Mouse (Mus musculus) embryonic facial prominence, embryonic 12.5 days (tissue): ENCODE results near the gene Oaz3. TPM values are rescaled to one million over a fixed set of nuclear protein-coding genes. Genes with fewer than 3 reads are reported as not detected.
A peak's percentile ranks its signal among the peaks of the same experiment; 100 is the strongest.

ENCODE experiments used
- ATAC-seq: fragments of 200-750 bp; cut with Nextera tagmentation; 2 replicates; pipeline ENCODE4 v1.8.0; 2017; ENCODE audit not compliant: insufficient number of reproducible peaks, insufficient read depth, low FRiP score, low TSS enrichment
- H3K27ac ChIP-seq: fragments of 300-500 bp; sonication (generic); 2 replicates; pipeline ENCODE4 v1.5.1; 2016; ENCODE audit warnings: mild to moderate bottlenecking
- H3K27me3 ChIP-seq: fragments of 300-500 bp; sonication (generic); 2 replicates; pipeline ENCODE4 v1.6.1; 2016; ENCODE audit warnings: mild to moderate bottlenecking, moderate library complexity
- H3K36me3 ChIP-seq: fragments of 300-500 bp; sonication (generic); 2 replicates; pipeline ENCODE4 v1.6.1; 2016; ENCODE audit warnings: mild to moderate bottlenecking
- H3K4me1 ChIP-seq: fragments of 300-500 bp; sonication (generic); 2 replicates; pipeline ENCODE4 v1.6.1; 2016
- H3K4me2 ChIP-seq: fragments of 300-500 bp; sonication (generic); replicated peaks from 2 replicates; pipeline ENCODE4 v1.6.1; 2016; ENCODE audit warnings: mild to moderate bottlenecking, moderate library complexity
- H3K4me3 ChIP-seq: fragments of 300-500 bp; sonication (generic); 2 replicates; pipeline ENCODE4 v1.5.1; 2016; ENCODE audit warnings: mild to moderate bottlenecking
- H3K9ac ChIP-seq: fragments of 300-500 bp; sonication (generic); 2 replicates; pipeline ENCODE4 v1.6.1; 2016; ENCODE audit warnings: mild to moderate bottlenecking, moderate library complexity
- H3K9me3 ChIP-seq: fragments of 300-500 bp; sonication (generic); 2 replicates; pipeline ENCODE4 v1.6.1; 2016; ENCODE audit warnings: mild to moderate bottlenecking, moderate library complexity
- WGBS: fragments of 180-500 bp; shearing (Covaris S2); methylation state at CpG from one replicate; pipeline ENCODE4 v1.1.7; 2016; 5-methylcytosine and 5-hydroxymethylcytosine counted together
- polyA plus RNA-seq: library from polyadenylated mRNA; unstranded; fragments of >200 nt; fragmentation: Nextera tagmentation; extraction: Ambion mirVana; gene quantifications from 2 replicates; pipeline ENCODE4 v1.2.1, GENCODE M21; 2016

Oaz3 gene
- polyA plus RNA-seq, 1 experiment from 2014 or later, result 0.41 TPM

GRCm38 (mm10) chr3:94399663-94400310 lies 43.9 kb downstream of the Oaz3 start:
- H3K4me3 ChIP-seq, result no peak overlapping the region
- peaks cover 66% of the 10 kb centered on the region for H3K27me3 ChIP-seq
- H3K36me3 ChIP-seq, result no peaks in the 10 kb centered on the region
- no peak overlapping the region for H3K4me2 ChIP-seq
- ATAC-seq, result no peak
- WGBS, result 40% methylated on average over 5 of the region's 5 CpGs
- no peaks in the 10 kb centered on the region for H3K4me1 ChIP-seq
- no peak overlapping the region for H3K27ac ChIP-seq
- no peak overlapping the region for H3K9ac ChIP-seq
- H3K9me3 ChIP-seq, result no peaks in the 10 kb centered on the region

- Histone ChIP-seq H3K4me1 (no peaks in the 10 kb centered on the region), H3K4me2 (peak overlapping the region; percentile 45), H3K9ac (peak overlapping the region; percentile 47; the same call in 1 of the 2 replicates), H3K27me3 (peaks cover 61% of the 10 kb centered on the region), H3K36me3 (no peaks in the 10 kb centered on the region), H3K27ac (no peak overlapping the region), H3K9me3 (no peaks in the 10 kb centered on the region), H3K4me3 (peak overlapping the region; percentile 26)
- 1% methylated on average over 20 of the region's 20 CpGs for WGBS
- no peak for ATAC-seq
Measured at GRCm38 (mm10) chr3:94398943-94399481, 44.7 kb downstream of the Oaz3 start.

GRCm38 (mm10) chr3:94398217-94398616 lies 45.5 kb downstream of the Oaz3 start, which contains the start of gene Lingo4:
Gene Lingo4 (plus strand): TSS chr3:94398517.
- WGBS, result 60% methylated on average over 6 of the region's 6 CpGs

GRCm38 (mm10) chr3:94396851-94397250 lies 46.9 kb downstream of the Oaz3 start:
- ATAC-seq, result no peak
- Histone ChIP-seq H3K27ac (no peak overlapping the region), H3K4me2 (no peak overlapping the region), H3K9me3 (no peaks in the 10 kb centered on the region), H3K36me3 (no peaks in the 10 kb centered on the region), H3K4me3 (no peak overlapping the region), H3K9ac (no peak overlapping the region), H3K4me1 (no peaks in the 10 kb centered on the region), H3K27me3 (peaks cover 41% of the 10 kb centered on the region)
- 76% methylated on average over 4 of the region's 4 CpGs for WGBS

More at GRCm38 (mm10) chr3:94398217-94398616, 45.5 kb downstream of the Oaz3 start, which contains the start of gene Lingo4:
- H3K9me3 ChIP-seq, result no peaks in the 10 kb centered on the region
- no peak for ATAC-seq
- peak within 1 kb of the TSS; percentile 26 for H3K4me3 ChIP-seq
- H3K36me3 ChIP-seq, result no peaks in the 10 kb centered on the region
- peak within 1 kb of the TSS; percentile 47; the same call in 1 of the 2 replicates for H3K9ac ChIP-seq
- H3K27ac ChIP-seq, result no peak within 1 kb of the TSS
- peaks cover 55% of the 10 kb centered on the region for H3K27me3 ChIP-seq
- peak within 1 kb of the TSS; percentile 45 for H3K4me2 ChIP-seq
- H3K4me1 ChIP-seq, result no peaks in the 10 kb centered on the region

GRCm38 (mm10) chr3:94396336-94396735 lies 47.4 kb downstream of the Oaz3 start:
- 84% methylated on average over 1 of the region's 1 CpGs for WGBS
- H3K4me2 ChIP-seq, result no peak overlapping the region
- no peaks in the 10 kb centered on the region for H3K36me3 ChIP-seq
- H3K4me1 ChIP-seq, result no peaks in the 10 kb centered on the region
- peaks cover 36% of the 10 kb centered on the region for H3K27me3 ChIP-seq
- no peak for ATAC-seq
- no peak overlapping the region for H3K9ac ChIP-seq
- H3K4me3 ChIP-seq, result no peak overlapping the region
- H3K9me3 ChIP-seq, result no peaks in the 10 kb centered on the region
- no peak overlapping the region for H3K27ac ChIP-seq

GRCm38 (mm10) chr3:94393049-94393448 lies 50.7 kb downstream of the Oaz3 start:
- Histone ChIP-seq H3K27me3 (peaks cover 11% of the 10 kb centered on the region), H3K27ac (no peak overlapping the region), H3K9me3 (no peaks in the 10 kb centered on the region), H3K4me3 (no peak overlapping the region), H3K4me1 (no peaks in the 10 kb centered on the region), H3K36me3 (no peaks in the 10 kb centered on the region), H3K9ac (no peak overlapping the region), H3K4me2 (no peak overlapping the region)
- 53% methylated on average over 4 of the region's 4 CpGs for WGBS
- ATAC-seq, result no peak

GRCm38 (mm10) chr3:94392128-94392527 lies 51.6 kb downstream of the Oaz3 start:
- Histone ChIP-seq H3K9me3 (no peaks in the 10 kb centered on the region), H3K4me3 (no peak overlapping the region), H3K9ac (no peak overlapping the region), H3K27me3 (peaks cover 4% of the 10 kb centered on the region; the same call in 1 of the 2 replicates), H3K4me1 (no peaks in the 10 kb centered on the region), H3K27ac (no peak overlapping the region), H3K36me3 (no peaks in the 10 kb centered on the region), H3K4me2 (no peak overlapping the region)
- WGBS, result 88% methylated on average over 2 of the region's 2 CpGs
- no peak for ATAC-seq

GRCm38 (mm10) chr3:94391001-94391400 lies 52.7 kb downstream of the Oaz3 start:
- H3K9ac ChIP-seq, result no peak overlapping the region

GRCm38 (mm10) chr3:94389420-94389819 lies 54.3 kb downstream of the Oaz3 start:
- Histone ChIP-seq H3K4me3 (no peak overlapping the region), H3K27ac (no peak overlapping the region), H3K27me3 (peaks cover 3% of the 10 kb centered on the region; the same call in 1 of the 2 replicates), H3K4me2 (no peak overlapping the region), H3K4me1 (no peaks in the 10 kb centered on the region), H3K9ac (no peak overlapping the region), H3K36me3 (no peaks in the 10 kb centered on the region), H3K9me3 (no peaks in the 10 kb centered on the region)
- no peak for ATAC-seq
- 95% methylated on average over 16 of the region's 16 CpGs for WGBS

More at GRCm38 (mm10) chr3:94391001-94391400, 52.7 kb downstream of the Oaz3 start:
- Histone ChIP-seq H3K27ac (no peak overlapping the region), H3K4me3 (no peak overlapping the region), H3K4me1 (no peaks in the 10 kb centered on the region), H3K9me3 (no peaks in the 10 kb centered on the region), H3K4me2 (no peak overlapping the region), H3K36me3 (no peaks in the 10 kb centered on the region), H3K27me3 (peaks cover 3% of the 10 kb centered on the region; the same call in 1 of the 2 replicates)
- 85% methylated on average over 5 of the region's 5 CpGs for WGBS
- no peak for ATAC-seq

- H3K27me3 ChIP-seq, result peaks cover 3% of the 10 kb centered on the region; the same call in 1 of the 2 replicates
- 80% methylated on average over 5 of the region's 5 CpGs for WGBS
- no peak for ATAC-seq
- no peaks in the 10 kb centered on the region for H3K4me1 ChIP-seq
- no peaks in the 10 kb centered on the region for H3K9me3 ChIP-seq
- H3K27ac ChIP-seq, result no peak overlapping the region
- H3K4me3 ChIP-seq, result no peak overlapping the region
- no peak overlapping the region for H3K9ac ChIP-seq
- no peak overlapping the region for H3K4me2 ChIP-seq
- no peaks in the 10 kb centered on the region for H3K36me3 ChIP-seq
Measured at GRCm38 (mm10) chr3:94388047-94388446, 55.7 kb downstream of the Oaz3 start.

GRCm38 (mm10) chr3:94387391-94387790 lies 56.3 kb downstream of the Oaz3 start:
- Histone ChIP-seq H3K9me3 (no peaks in the 10 kb centered on the region), H3K4me1 (no peaks in the 10 kb centered on the region), H3K27me3 (peaks cover 3% of the 10 kb centered on the region; the same call in 1 of the 2 replicates), H3K36me3 (no peaks in the 10 kb centered on the region), H3K4me3 (no peak overlapping the region), H3K9ac (no peak overlapping the region), H3K27ac (no peak overlapping the region), H3K4me2 (no peak overlapping the region)
- ATAC-seq, result no peak
- WGBS, result 93% methylated on average over 10 of the region's 10 CpGs

GRCm38 (mm10) chr3:94386671-94387070 lies 57.0 kb downstream of the Oaz3 start:
- Histone ChIP-seq H3K27me3 (peaks cover 3% of the 10 kb centered on the region; the same call in 1 of the 2 replicates), H3K9me3 (no peaks in the 10 kb centered on the region), H3K27ac (no peak overlapping the region), H3K4me2 (no peak overlapping the region), H3K9ac (no peak overlapping the region), H3K36me3 (no peaks in the 10 kb centered on the region), H3K4me3 (no peak overlapping the region), H3K4me1 (no peaks in the 10 kb centered on the region)
- WGBS, result 69% methylated on average over 4 of the region's 4 CpGs
- no peak for ATAC-seq
